Comparison of ENCODE assay signal across 8 mouse cellular contexts in the genomic region with DNA sequence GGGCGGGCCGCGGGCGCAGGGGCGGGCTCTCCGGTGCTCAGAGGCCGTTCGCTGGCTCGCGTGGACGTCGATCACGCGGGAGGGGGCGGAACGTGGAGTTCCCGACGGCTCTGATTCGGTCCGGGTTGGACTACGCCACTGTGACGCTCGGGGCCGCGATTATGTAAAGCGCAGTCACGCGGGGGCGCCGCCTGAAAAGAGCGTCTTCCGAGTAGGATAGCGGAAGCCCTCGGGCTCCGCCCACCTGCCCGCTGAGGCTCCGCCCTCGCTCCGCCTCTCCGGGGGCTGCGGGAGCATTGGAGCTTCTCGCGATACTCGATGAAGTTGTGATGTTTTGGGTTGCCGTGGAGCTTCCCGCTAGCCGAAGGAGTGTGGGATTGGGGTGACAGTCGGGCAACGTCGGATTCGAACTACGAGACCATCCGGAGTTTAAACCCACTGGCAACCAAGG. TPM values are rescaled to one million over a fixed set of nuclear protein-coding genes. Genes with fewer than 3 reads are reported as not detected.
DNase-seq lines count a peak whose midpoint lies in the region; ATAC-seq lines count a peak whose summit lies in the region.

TSS of gene Fam76a (minus strand) at position 1 of the 451 bp plus-strand sequence.

- H3K9me3 ChIP-seq in heart, embryonic 14.5 days (ENCODE audit: control insufficient read depth, low read length) = no peaks in the 10 kb centered on the region
- H3K9me3 ChIP-seq in liver, embryonic 13.5 days (replicated peaks) = no peaks in the 10 kb centered on the region
- H3K9me3 ChIP-seq in stomach, embryonic 16.5 days (replicated peaks; ENCODE audit: control insufficient read depth, low read length) = no peaks in the 10 kb centered on the region

- peak; percentile 98 for DNase-seq in c-Kit-negative CD71-positive TER-119-positive erythroid progenitor cells, embryonic 14.5 days (ENCODE audit: low read depth, low spot score)
- peak; percentile 100 for DNase-seq in fibroblast of lung, adult 2 months (ENCODE audit: low read depth)
- peak; percentile 100 for DNase-seq in kidney, postnatal 14 days
- peak; percentile 100 for DNase-seq in liver, embryonic 13.5 days
- peak; percentile 99 for DNase-seq in neural tube, embryonic 10.5 days (ENCODE audit: extremely low spot score, low spot score)

- H3K9ac ChIP-seq in heart, embryonic 14.5 days (ENCODE audit: low read length) = peak within 1 kb of the TSS; percentile 95
- peak within 1 kb of the TSS; percentile 96 for H3K9ac ChIP-seq in liver, embryonic 13.5 days
- peak within 1 kb of the TSS; percentile 96 for H3K9ac ChIP-seq in stomach, embryonic 16.5 days (ENCODE audit: low read length)

- peak within 1 kb of the TSS; percentile 44 to 88 for H3K27ac ChIP-seq in heart, embryonic 14.5 days (replicated peaks in 1 of 2; ENCODE audit: control insufficient read depth in 1 of 2, insufficient read depth in 1 of 2, low read depth in 2 of 2, low read length in 2 of 2)
- H3K27ac ChIP-seq in liver, embryonic 13.5 days = peak within 1 kb of the TSS; percentile 99
- peak within 1 kb of the TSS; percentile 82 for H3K27ac ChIP-seq in stomach, embryonic 16.5 days (ENCODE audit: low read length)

- WGBS in heart, embryonic 14.5 days = under 1% methylated on average over 52 of the region's 53 CpGs
- under 1% methylated on average over 53 of the region's 53 CpGs for WGBS in liver, embryonic 13.5 days (ENCODE audit: insufficient replicate concordance)
- WGBS in stomach, embryonic 16.5 days = under 1% methylated on average over 53 of the region's 53 CpGs

- ATAC-seq in CD4-positive, CD25-positive, alpha-beta regulatory T cell, adult 4 months = peak; percentile 98
- ATAC-seq in heart, embryonic 14.5 days (ENCODE audit: insufficient number of reproducible peaks, insufficient read depth, low FRiP score, low read depth) = peak; percentile 98
- peak; percentile 96 for ATAC-seq in liver, embryonic 13.5 days (ENCODE audit: low read depth)
- ATAC-seq in stomach, embryonic 16.5 days (ENCODE audit: insufficient read depth, low FRiP score) = peak; percentile 99

- peak within 1 kb of the TSS; percentile 88 for H3K4me2 ChIP-seq in heart, embryonic 14.5 days (ENCODE audit: low read length)
- peak within 1 kb of the TSS; percentile 85 for H3K4me2 ChIP-seq in liver, embryonic 13.5 days
- H3K4me2 ChIP-seq in stomach, embryonic 16.5 days (ENCODE audit: low read depth, low read length) = peak within 1 kb of the TSS; percentile 78

- H3K4me3 ChIP-seq in heart, embryonic 14.5 days (ENCODE audit: control insufficient read depth in 1 of 2, insufficient read depth in 1 of 2, low read depth in 1 of 2, low read length in 2 of 2) = peak within 1 kb of the TSS; percentile 79 to 98
- peak within 1 kb of the TSS; percentile 95 for H3K4me3 ChIP-seq in liver, embryonic 13.5 days (replicated peaks)
- peak within 1 kb of the TSS; percentile 93 for H3K4me3 ChIP-seq in stomach, embryonic 16.5 days (replicated peaks; ENCODE audit: low read length)

- H3K27me3 ChIP-seq in heart, embryonic 14.5 days (ENCODE audit: control insufficient read depth, insufficient read depth, low read length) = no peaks in the 10 kb centered on the region
- 0 out of 2 replicates have a peak, but pooled peaks cover 2% of the 10 kb centered on the region for H3K27me3 ChIP-seq in liver, embryonic 13.5 days
- H3K27me3 ChIP-seq in stomach, embryonic 16.5 days (ENCODE audit: control insufficient read depth, insufficient read depth, low read length) = no peaks in the 10 kb centered on the region

- H3K4me1 ChIP-seq in heart, embryonic 14.5 days (ENCODE audit: control insufficient read depth in 2 of 2, insufficient read depth in 2 of 2, low read length in 2 of 2) = peaks cover 0 to 9% of the 10 kb centered on the region in 2 experiments; a peak in 1 of 4 replicates
- peaks cover 39% of the 10 kb centered on the region for H3K4me1 ChIP-seq in liver, embryonic 13.5 days (replicated peaks)
- peaks cover 5% of the 10 kb centered on the region; the same call in 1 of the 2 replicates for H3K4me1 ChIP-seq in stomach, embryonic 16.5 days (ENCODE audit: control insufficient read depth, insufficient read depth, low read length)

- peaks cover 21% of the 10 kb centered on the region for H3K36me3 ChIP-seq in heart, embryonic 14.5 days (ENCODE audit: control insufficient read depth, insufficient read depth, low read length)
- H3K36me3 ChIP-seq in liver, embryonic 13.5 days = peaks cover 18% of the 10 kb centered on the region
- H3K36me3 ChIP-seq in stomach, embryonic 16.5 days (ENCODE audit: control insufficient read depth, insufficient read depth, low read length) = no peaks in the 10 kb centered on the region

RNA-seq across cellular contexts. Expression of gene Fam76a, which starts in this region (rescaled TPM):
- 10 to 100 TPM; 16.5 to 21.1 TPM for polyA plus RNA-seq in CD4-positive, CD25-positive, alpha-beta regulatory T cell, adult 4 months (2017; shearing (Covaris generic))
- polyA plus RNA-seq in heart, embryonic 14.5 days (2014; fragmentation: Nextera tagmentation; extraction: Ambion mirVana) = 40.9 and 44.9 TPM in 2 replicates
- polyA plus RNA-seq in liver, embryonic 13.5 days (2015; fragmentation: Nextera tagmentation; extraction: Ambion mirVana) = 25.1 and 25.9 TPM in 2 replicates
- polyA plus RNA-seq in stomach, embryonic 16.5 days (2015; fragmentation: Nextera tagmentation; extraction: Ambion mirVana) = 31.9 and 34.0 TPM in 2 replicates

Comparison
In these comparisons a context has a peak if more than half of its experiments do, and no peak if none do; other contexts are left out.
1. Peak in every context shown above with its lines: DNase-seq, ATAC-seq, H3K4me3 ChIP-seq and H3K27ac ChIP-seq.